Mouse (Mus musculus) c-Kit-positive CD71-positive TER-119-negative erythroid progenitor cells, embryonic 14.5 days (primary cell): Measurements from ENCODE around the gene Dlx1.
A peak's percentile ranks its signal among the peaks of the same experiment; 100 is the strongest.

Experiments
- DNase-seq: peaks from one replicate; pipeline ENCODE4 v3.0.0-alpha.2; 2013; ENCODE audit warnings: low read depth

Dlx1 gene

DNA sequence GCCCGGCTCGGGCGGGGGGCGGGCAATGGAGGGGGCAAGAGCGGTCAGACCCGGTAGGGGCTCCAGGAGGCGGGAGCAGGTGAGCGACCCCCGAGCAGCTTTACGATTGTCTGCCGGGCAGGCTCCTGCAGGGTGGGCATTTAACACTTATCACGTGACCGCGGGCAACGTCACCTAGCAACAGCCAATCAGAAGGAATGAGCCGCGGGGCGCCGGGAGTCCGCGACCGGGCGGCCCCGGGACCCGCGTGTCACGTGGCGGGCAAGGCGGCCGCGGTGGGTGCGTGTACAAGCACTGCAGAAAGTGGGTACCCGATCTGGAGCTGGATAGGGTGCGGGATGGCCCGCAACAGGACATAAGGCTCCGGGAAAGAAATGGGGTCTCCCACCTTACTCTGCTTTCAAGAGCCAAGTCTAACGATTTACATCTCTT, 18.7 kb downstream of the Dlx1 start, which contains the start of gene Dlx2:
TSS of gene Dlx2 (minus strand) at position 115 of the 432 bp plus-strand sequence.
- no peak for DNase-seq

DNA sequence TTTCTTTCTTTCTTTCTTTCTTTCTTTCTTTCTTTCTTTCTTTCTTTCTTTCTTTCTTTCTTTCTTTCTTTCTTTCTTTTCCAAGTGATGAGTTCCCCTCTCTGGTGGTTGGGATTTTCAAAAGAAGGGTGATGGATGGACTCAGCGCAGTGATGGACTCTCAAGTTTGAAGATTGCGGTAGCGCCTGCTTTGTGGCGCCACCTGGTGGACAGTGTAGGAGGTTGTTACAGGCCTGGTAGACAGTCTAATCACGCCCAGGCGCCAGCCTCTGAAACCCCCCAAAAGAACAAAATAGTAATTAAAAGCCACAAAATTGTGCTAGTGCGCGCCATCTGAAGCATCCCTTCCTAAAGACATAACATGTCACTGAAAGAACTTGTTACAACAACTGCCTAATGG, 19.9 kb downstream of the Dlx1 start:
- peak; percentile 77 for DNase-seq

DNA sequence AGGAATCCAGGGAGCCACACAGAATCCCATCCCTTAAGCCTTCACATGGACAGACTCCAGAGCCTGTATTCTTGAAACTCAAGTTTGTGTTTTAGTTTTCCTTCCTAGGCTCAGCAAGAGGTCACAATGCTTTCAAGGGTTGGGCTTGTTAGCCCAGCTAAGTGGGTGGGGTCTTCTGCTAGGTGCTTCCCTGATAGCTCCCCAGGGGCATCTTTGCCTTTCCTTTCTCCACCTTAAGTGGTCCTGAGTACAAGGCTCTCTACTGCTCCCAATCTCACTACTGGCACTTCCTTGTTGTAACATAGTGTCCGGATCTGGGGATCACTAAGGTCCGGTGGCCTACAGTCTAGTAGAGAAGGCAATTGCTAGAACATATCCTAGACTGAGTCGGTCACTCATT, 22.4 kb downstream of the Dlx1 start:
- DNase-seq = no peak

DNA sequence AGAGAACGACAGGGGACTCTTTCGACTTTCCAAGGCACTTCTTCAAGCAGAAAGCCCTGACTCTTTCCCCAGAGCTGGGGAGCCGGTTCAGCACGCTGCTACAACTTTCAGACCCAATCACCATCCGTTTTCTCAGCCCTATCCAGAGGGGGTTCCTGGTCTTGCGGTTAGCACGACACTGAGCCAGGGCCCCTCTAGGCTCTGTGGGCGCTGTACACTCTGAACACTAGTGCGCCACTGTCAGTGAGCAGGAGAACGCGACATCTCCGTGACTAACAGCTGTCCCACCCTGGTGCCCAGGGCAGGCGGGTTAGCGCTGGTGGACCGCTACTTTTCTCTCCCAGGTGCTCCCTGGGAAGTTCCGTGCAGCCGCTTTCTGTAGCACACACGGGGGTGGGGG, 23.8 kb downstream of the Dlx1 start:
- DNase-seq = no peak

DNA sequence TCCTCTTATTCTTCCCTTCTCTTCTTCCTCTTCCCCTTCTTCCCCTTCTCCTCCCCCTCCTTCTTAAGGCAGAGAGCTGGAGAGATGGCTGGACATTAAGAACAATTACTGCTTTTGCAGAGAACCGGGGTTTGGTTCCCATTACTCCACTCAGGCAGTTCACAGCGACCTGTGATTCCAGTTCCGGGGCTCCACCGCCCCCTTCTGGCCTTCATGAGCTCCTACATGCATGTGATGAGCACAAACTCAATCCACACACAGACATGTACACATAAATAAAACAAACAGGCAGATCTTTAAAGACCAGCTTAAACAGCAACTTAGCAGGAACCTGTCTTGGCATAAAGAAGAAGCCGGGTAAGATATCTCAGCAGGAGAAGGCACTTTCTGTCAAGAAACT, 28.2 kb downstream of the Dlx1 start:
- no peak for DNase-seq

DNA sequence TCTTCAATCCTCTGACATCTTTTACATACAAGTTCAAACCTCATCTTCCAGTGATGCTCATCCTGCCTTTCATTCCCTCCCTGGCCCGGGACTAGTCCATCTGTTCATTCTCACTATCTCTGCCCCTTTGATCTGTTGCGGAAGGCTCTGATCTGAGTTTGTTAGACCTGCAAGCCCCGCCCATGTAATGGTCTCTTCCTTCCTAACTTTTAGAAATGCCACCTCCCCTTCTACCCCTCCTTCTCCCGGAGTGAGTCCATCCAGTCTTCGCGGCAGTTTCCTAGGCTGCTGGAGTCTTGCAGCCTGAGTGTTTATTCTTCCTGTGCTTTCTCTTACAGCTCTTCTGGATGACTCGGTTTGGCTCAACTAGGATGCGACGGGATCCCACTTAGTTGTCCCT, 38.6 kb downstream of the Dlx1 start:
- DNase-seq = no peak

DNA sequence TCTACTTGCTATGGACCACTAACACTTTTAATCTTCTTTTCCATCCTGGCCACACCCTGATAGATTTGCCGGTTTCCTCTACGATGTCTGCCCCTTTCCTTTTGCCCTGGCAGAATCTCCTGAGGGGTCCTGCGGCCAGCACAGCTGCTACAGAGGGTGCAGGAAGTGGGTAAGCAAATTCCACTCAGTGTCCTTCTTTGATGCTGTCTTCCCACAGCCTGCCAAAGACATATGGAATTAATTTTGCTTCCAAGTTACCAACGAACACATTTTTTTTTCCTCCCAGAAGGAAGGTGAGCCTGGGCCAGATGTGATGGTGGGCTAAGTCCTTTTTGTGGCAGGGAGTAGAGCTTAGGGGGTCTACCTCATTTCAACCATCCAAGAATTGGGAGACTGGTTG, 45.8 kb downstream of the Dlx1 start:
- no peak for DNase-seq

DNA sequence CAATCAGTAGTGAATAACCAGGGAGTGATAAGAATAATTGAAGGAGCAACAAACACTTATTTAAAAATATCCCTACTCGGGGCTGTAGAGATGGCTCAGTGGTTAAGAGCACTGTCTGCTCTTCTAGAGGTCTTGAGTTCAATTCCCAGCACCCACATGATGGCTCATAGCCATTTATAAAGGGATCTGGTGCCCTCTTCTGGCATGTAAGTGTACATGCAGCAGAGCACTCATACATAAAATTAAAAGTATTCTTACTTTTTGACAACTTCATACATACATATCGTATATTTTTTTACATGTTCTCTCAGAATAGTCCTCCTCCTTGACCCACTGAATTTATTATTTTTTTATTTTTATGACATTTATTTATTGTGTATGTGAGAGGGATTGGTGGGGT, 49.1 kb downstream of the Dlx1 start:
- DNase-seq = no peak

DNA sequence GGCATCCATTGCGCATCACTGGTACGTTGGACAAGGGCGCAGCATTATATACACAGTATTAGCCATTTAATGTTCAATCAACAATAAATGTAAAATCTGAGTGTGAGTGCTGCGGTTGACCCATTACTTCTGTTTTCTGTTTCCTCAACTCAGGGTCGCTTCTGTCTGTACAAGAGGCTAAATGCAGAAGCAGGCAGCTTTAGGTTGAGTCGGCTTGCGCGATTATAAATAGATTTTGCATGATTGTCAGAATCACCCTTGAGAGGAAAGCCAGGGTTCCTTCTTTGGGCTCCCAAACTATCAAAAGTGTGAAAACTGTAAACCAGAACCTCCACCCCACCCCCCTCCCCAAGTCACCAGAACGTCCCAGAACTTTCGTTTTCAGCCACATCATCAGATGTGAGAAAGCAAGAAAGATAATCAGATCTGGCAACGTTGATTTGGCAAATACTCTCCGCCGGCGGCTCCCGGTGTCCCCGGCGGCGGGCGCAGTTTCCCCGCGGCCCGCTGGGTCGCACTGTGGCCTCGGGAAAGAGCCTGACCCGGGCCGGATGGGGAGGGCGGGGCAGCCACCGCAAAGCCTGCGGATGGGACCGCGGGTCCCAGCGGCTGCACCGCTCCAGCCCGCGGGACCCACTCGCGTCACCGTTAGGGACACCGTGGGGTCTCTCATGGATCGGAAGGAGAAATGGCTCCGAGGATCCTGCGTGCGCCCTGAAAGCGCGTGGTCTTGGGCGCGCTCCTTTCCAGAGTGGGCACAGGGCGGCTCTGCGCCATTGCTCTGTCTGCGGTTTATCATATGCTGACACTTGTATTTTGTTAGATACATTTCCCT, 52.9 kb downstream of the Dlx1 start:
- DNase-seq = peak; percentile 9

DNA sequence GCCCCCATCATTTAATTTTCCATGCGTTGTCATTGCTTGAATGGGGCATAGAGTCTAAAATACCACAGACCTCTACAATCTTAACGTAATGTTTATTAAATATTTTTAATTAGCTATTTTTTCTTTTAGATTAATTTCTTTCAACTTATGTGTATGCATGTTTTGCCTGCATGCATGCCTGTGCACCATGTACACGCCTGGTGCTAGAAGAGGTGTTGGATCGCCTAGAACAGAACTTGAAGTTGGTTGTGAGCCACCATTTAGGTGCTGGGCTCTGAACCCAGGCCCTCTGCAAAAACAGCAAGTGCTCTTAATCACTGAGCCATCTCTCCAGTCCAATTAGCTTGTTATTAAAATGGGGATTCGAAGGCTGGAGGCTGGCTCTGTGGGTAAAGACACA, 53.6 kb downstream of the Dlx1 start:
- no peak for DNase-seq
